Mouse (Mus musculus): ENCODE measurements around the gene Car14. TPM values are rescaled to one million over a fixed set of nuclear protein-coding genes. Genes with fewer than 3 reads are reported as not detected.
"Not testable (repeated sequence)": the region's sequence is repeated elsewhere in the genome, so short reads cannot be mapped to it uniquely, and the experiment has no call there.

Gene Car14
- polyA plus RNA-seq, 1 experiment from 2014 or later, result 98.8 TPM

- H3K27me3 ChIP-seq (ENCODE audit: poor library complexity, severe bottlenecking), result no peaks in the 10 kb centered on the region
- H3K9me3 ChIP-seq, result no peaks in the 10 kb centered on the region
- H3K36me3 ChIP-seq (replicated peaks), result peaks cover 64% of the 10 kb centered on the region
- DNase-seq (ENCODE audit: extremely low spot score, low spot score), result no peak
- peaks cover 25% of the 10 kb centered on the region for H3K4me1 ChIP-seq
- H3K27ac ChIP-seq, result no peak overlapping the region
- WGBS, result 96% methylated on average over 7 of the region's 7 CpGs
- no peak overlapping the region for H3K4me3 ChIP-seq
Measured at GRCm38 (mm10) chr3:95933111-95933750, 28.7 kb upstream of the Car14 start.

GRCm38 (mm10) chr3:95932566-95932965 is 28.1 kb upstream of the Car14 start:
- H3K9me3 ChIP-seq, result no peaks in the 10 kb centered on the region
- H3K4me3 ChIP-seq, result peak overlapping the region; percentile 20; the same call in 1 of the 2 replicates
- peaks cover 58% of the 10 kb centered on the region for H3K36me3 ChIP-seq (replicated peaks)
- H3K27ac ChIP-seq, result no peak overlapping the region
- no peaks in the 10 kb centered on the region for H3K27me3 ChIP-seq (ENCODE audit: poor library complexity, severe bottlenecking)
- 94% methylated on average over 7 of the region's 7 CpGs for WGBS
- no peak for DNase-seq (ENCODE audit: extremely low spot score, low spot score)
- peaks cover 25% of the 10 kb centered on the region for H3K4me1 ChIP-seq

- WGBS, result 63% methylated on average over 1 of the region's 1 CpGs
- Histone ChIP-seq H3K4me3 (peak overlapping the region; percentile 20; the same call in 1 of the 2 replicates), H3K4me1 (peaks cover 25% of the 10 kb centered on the region), H3K27ac (no peak overlapping the region), H3K9me3 (no peaks in the 10 kb centered on the region), H3K27me3 (ENCODE audit: poor library complexity, severe bottlenecking) (no peaks in the 10 kb centered on the region), H3K36me3 (replicated peaks) (peaks cover 53% of the 10 kb centered on the region)
- no peak for DNase-seq (ENCODE audit: extremely low spot score, low spot score)
Measured at GRCm38 (mm10) chr3:95932157-95932556, 27.7 kb upstream of the Car14 start.

- H3K27me3 ChIP-seq (ENCODE audit: poor library complexity, severe bottlenecking), result no peaks in the 10 kb centered on the region
- no peak for DNase-seq (ENCODE audit: extremely low spot score, low spot score)
- H3K4me1 ChIP-seq, result peaks cover 25% of the 10 kb centered on the region
- peaks cover 47% of the 10 kb centered on the region for H3K36me3 ChIP-seq (replicated peaks)
- H3K9me3 ChIP-seq, result no peaks in the 10 kb centered on the region
- 91% methylated on average over 1 of the region's 1 CpGs for WGBS
- H3K4me3 ChIP-seq, result peak overlapping the region; percentile 94; the same call in 1 of the 2 replicates
- H3K27ac ChIP-seq, result no peak overlapping the region
Measured at GRCm38 (mm10) chr3:95931471-95931870, 27.0 kb upstream of the Car14 start.

- Histone ChIP-seq H3K36me3 (replicated peaks) (peaks cover 38% of the 10 kb centered on the region), H3K4me3 (peak overlapping the region; percentile 94), H3K4me1 (peaks cover 25% of the 10 kb centered on the region), H3K27me3 (ENCODE audit: poor library complexity, severe bottlenecking) (no peaks in the 10 kb centered on the region), H3K9me3 (no peaks in the 10 kb centered on the region), H3K27ac (peak overlapping the region; percentile 99)
- DNase-seq (ENCODE audit: extremely low spot score, low spot score), result no peak
- WGBS, result 10% methylated on average over 5 of the region's 5 CpGs
Measured at GRCm38 (mm10) chr3:95930471-95930789, 25.9 kb upstream of the Car14 start.

GRCm38 (mm10) chr3:95929581-95930470 is 25.3 kb upstream of the Car14 start:
- peak overlapping the region; percentile 94 for H3K4me3 ChIP-seq
- peak overlapping the region; percentile 99 for H3K27ac ChIP-seq
- H3K27me3 ChIP-seq (ENCODE audit: poor library complexity, severe bottlenecking), result no peaks in the 10 kb centered on the region
- WGBS, result under 1% methylated on average over 105 of the region's 105 CpGs
- peak; percentile 61 for DNase-seq (ENCODE audit: extremely low spot score, low spot score)
- peaks cover 25% of the 10 kb centered on the region for H3K4me1 ChIP-seq
- peaks cover 32% of the 10 kb centered on the region for H3K36me3 ChIP-seq (replicated peaks)
- H3K9me3 ChIP-seq, result no peaks in the 10 kb centered on the region

GRCm38 (mm10) chr3:95928658-95929503 is 24.4 kb upstream of the Car14 start, which contains the start of gene Anp32e:
Anp32e (plus strand) TSS chr3:95929246.
- Histone ChIP-seq H3K27ac (peak within 1 kb of the TSS; percentile 99), H3K27me3 (ENCODE audit: poor library complexity, severe bottlenecking) (no peaks in the 10 kb centered on the region), H3K9me3 (no peaks in the 10 kb centered on the region), H3K4me3 (peak within 1 kb of the TSS; percentile 94), H3K4me1 (peaks cover 25% of the 10 kb centered on the region), H3K36me3 (replicated peaks) (peaks cover 23% of the 10 kb centered on the region)
- WGBS, result under 1% methylated on average over 49 of the region's 49 CpGs
- peak; percentile 96 for DNase-seq (ENCODE audit: extremely low spot score, low spot score)

- peak overlapping the region; percentile 94 for H3K4me3 ChIP-seq
- WGBS, result 82% methylated on average over 6 of the region's 6 CpGs
- no peaks in the 10 kb centered on the region for H3K27me3 ChIP-seq (ENCODE audit: poor library complexity, severe bottlenecking)
- H3K36me3 ChIP-seq (replicated peaks), result peaks cover 16% of the 10 kb centered on the region
- DNase-seq (ENCODE audit: extremely low spot score, low spot score), result no peak
- peaks cover 25% of the 10 kb centered on the region for H3K4me1 ChIP-seq
- H3K27ac ChIP-seq, result peak overlapping the region; percentile 99
- H3K9me3 ChIP-seq, result no peaks in the 10 kb centered on the region
Measured at GRCm38 (mm10) chr3:95928261-95928657, 23.8 kb upstream of the Car14 start.

- Histone ChIP-seq H3K4me3 (no peak overlapping the region), H3K27me3 (ENCODE audit: poor library complexity, severe bottlenecking) (no peaks in the 10 kb centered on the region), H3K4me1 (peaks cover 6% of the 10 kb centered on the region; the same call in 1 of the 2 replicates), H3K27ac (no peak overlapping the region), H3K36me3 (replicated peaks) (no peaks in the 10 kb centered on the region), H3K9me3 (no peaks in the 10 kb centered on the region)
- 88% methylated on average over 5 of the region's 5 CpGs for WGBS
- DNase-seq (ENCODE audit: extremely low spot score, low spot score), result no peak
Measured at GRCm38 (mm10) chr3:95925087-95925486, 20.6 kb upstream of the Car14 start.

GRCm38 (mm10) chr3:95924185-95924584 is 19.7 kb upstream of the Car14 start:
- H3K9me3 ChIP-seq, result no peaks in the 10 kb centered on the region
- DNase-seq (ENCODE audit: extremely low spot score, low spot score), result no peak
- WGBS, result 80% methylated on average over 4 of the region's 4 CpGs
- no peak overlapping the region for H3K27ac ChIP-seq
- H3K36me3 ChIP-seq (replicated peaks), result no peaks in the 10 kb centered on the region
- H3K4me3 ChIP-seq, result no peak overlapping the region
- H3K4me1 ChIP-seq, result peaks cover 4% of the 10 kb centered on the region; the same call in 1 of the 2 replicates
- no peaks in the 10 kb centered on the region for H3K27me3 ChIP-seq (ENCODE audit: poor library complexity, severe bottlenecking)

- H3K27me3 ChIP-seq (ENCODE audit: poor library complexity, severe bottlenecking); H3K4me1 ChIP-seq; H3K36me3 ChIP-seq (replicated peaks); H3K4me3 ChIP-seq; DNase-seq (ENCODE audit: extremely low spot score, low spot score); H3K9me3 ChIP-seq; H3K27ac ChIP-seq: not testable (repeated sequence)
- WGBS, result 91% methylated on average over 7 of the region's 7 CpGs
Measured at GRCm38 (mm10) chr3:95923429-95923828, 18.9 kb upstream of the Car14 start.

GRCm38 (mm10) chr3:95920532-95920931 is 16.0 kb upstream of the Car14 start:
- DNase-seq (ENCODE audit: extremely low spot score, low spot score); H3K4me3 ChIP-seq; H3K27ac ChIP-seq; H3K4me1 ChIP-seq; H3K27me3 ChIP-seq (ENCODE audit: poor library complexity, severe bottlenecking); H3K9me3 ChIP-seq; H3K36me3 ChIP-seq (replicated peaks): not testable (repeated sequence)
- 70% methylated on average over 2 of the region's 2 CpGs for WGBS

Data from forebrain, embryonic 10.5 days (tissue).